Mouse (Mus musculus) lung, postnatal 0 days (tissue): ENCODE measurements around the gene Psd. TPM values are rescaled to one million over a fixed set of nuclear protein-coding genes. Genes with fewer than 3 reads are reported as not detected.

ENCODE experiments used
- ATAC-seq: fragments of 200-750 bp; cut with Nextera tagmentation; 2 replicates; pipeline ENCODE4 v1.8.0; 2017; ENCODE audit warnings: moderate library complexity
- DNase-seq: peaks from one replicate; pipeline ENCODE4 v3.0.0-alpha.2; 2016; ENCODE audit warnings: low spot score
- H3K27ac ChIP-seq: fragments of 300-500 bp; sonication (generic); 2 replicates; pipeline ENCODE4 v1.5.1; 2014; ENCODE audit warnings: antibody characterized with exemption, mild to moderate bottlenecking, low read length, mixed read lengths
- H3K27me3 ChIP-seq: fragments of 300-500 bp; sonication (generic); replicated peaks from 2 replicates; pipeline ENCODE4 v1.6.1; 2014; ENCODE audit warnings: low read length, mixed read lengths; ENCODE audit not compliant: insufficient read depth
- H3K36me3 ChIP-seq: fragments of 300-500 bp; sonication (generic); 2 replicates; pipeline ENCODE4 v1.6.1; 2014; ENCODE audit warnings: low read length, mixed read lengths; ENCODE audit not compliant: insufficient read depth
- H3K4me1 ChIP-seq: fragments of 300-500 bp; sonication (generic); 2 replicates; pipeline ENCODE4 v1.6.1; 2014; ENCODE audit warnings: antibody characterized with exemption, low read depth, low read length, mixed read lengths; ENCODE audit not compliant: insufficient read depth
- H3K4me2 ChIP-seq: fragments of 300-500 bp; sonication (generic); replicated peaks from 2 replicates; pipeline ENCODE4 v1.6.1; 2014; ENCODE audit warnings: low read depth, mild to moderate bottlenecking, low read length, moderate library complexity, mixed read lengths
- H3K4me3 ChIP-seq: fragments of 300-500 bp; sonication (generic); 2 replicates; pipeline ENCODE4 v1.5.1; 2014; ENCODE audit warnings: low read depth, low read length
- H3K9ac ChIP-seq: fragments of 300-500 bp; sonication (generic); replicated peaks from 2 replicates; pipeline ENCODE4 v1.6.1; 2014; ENCODE audit warnings: low read depth, mild to moderate bottlenecking
- H3K9me3 ChIP-seq: fragments of 300-500 bp; sonication (generic); 2 replicates; pipeline ENCODE4 v1.6.1; 2016; ENCODE audit warnings: low read length, mixed read lengths
- CTCF ChIP-seq: IDR thresholded peaks from 2 replicates; pipeline ENCODE4 v1.5.1; 2016; ENCODE audit warnings: antibody characterized with exemption, mild to moderate bottlenecking
- EP300 ChIP-seq: IDR thresholded peaks from 2 replicates; pipeline ENCODE4 v1.6.1; 2016; ENCODE audit warnings: antibody characterized with exemption, mild to moderate bottlenecking, control low read depth
- WGBS: fragments of 180-500 bp; shearing (Covaris S2); extraction: QIAGEN DNeasy Blood & Tissue Kit; methylation state at CpG from one replicate; pipeline ENCODE4 v1.1.7; 2014; 5-methylcytosine and 5-hydroxymethylcytosine counted together
- polyA plus RNA-seq: library from polyadenylated mRNA; unstranded; fragments of >200 nt; fragmentation: Nextera tagmentation; extraction: Ambion mirVana; gene quantifications from 2 replicates; pipeline ENCODE4 v1.2.1, GENCODE M21; 2015

The Psd gene
- polyA plus RNA-seq, 1 experiment from 2014 or later, result 2.7 TPM

DNA sequence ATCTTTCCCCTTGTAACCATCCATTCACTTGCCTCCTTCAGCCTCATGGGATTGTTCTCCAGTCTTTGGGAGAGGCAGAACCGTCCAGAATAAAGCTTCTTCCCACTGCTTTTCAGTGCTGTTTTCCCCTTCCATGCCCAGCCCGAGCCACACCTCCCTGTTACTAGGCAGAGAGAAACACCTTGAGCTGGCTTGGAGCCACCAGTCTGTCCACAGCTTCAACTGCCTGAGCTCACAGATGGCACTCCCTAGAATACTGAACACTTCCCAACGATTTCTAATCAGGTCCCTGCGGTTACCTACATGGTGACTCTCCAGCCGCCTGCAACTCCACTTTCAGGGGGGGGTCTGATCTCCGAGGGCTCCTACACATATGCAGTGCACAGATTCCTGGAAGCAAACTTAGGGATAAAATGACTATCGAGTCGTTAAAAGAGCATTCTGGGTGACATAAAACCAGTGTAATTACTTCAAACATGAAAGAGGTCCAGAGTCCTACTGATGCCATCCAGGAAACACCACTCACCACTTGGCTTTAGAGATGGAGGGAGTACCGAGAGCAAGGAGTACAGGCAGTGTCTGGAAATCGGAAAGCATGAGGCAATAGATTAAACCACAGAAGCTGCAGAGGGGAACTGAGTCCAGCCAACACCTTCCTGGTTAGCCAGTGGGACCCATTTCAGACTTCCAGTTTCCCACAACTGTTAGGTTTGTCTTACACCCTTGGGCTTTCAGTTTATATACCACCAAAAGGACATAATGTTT is 23.4 kb upstream of the Psd start, which contains the start of gene 2310034G01Rik:
TSS of gene 2310034G01Rik (minus strand) at position 135 of the 765 bp plus-strand sequence.
- H3K9ac ChIP-seq, result peak within 1 kb of the TSS; percentile 41
- 50% methylated on average over 10 of the region's 10 CpGs for WGBS
- 0 out of 2 replicates have a peak within 1 kb of the TSS, but pooled peaks have one; percentile 32 for H3K27ac ChIP-seq
- peak; percentile 68 for DNase-seq
- no peaks in the 10 kb centered on the region for H3K9me3 ChIP-seq
- peak within 1 kb of the TSS; percentile 60 for H3K4me3 ChIP-seq
- no peaks in the 10 kb centered on the region for H3K36me3 ChIP-seq
- H3K4me2 ChIP-seq, result peak within 1 kb of the TSS; percentile 93
- TF ChIP-seq CTCF (no peak), EP300 (no peak)
- ATAC-seq, result peak; percentile 44
- no peaks in the 10 kb centered on the region; the same call in 1 of the 2 replicates for H3K4me1 ChIP-seq
- H3K27me3 ChIP-seq, result no peaks in the 10 kb centered on the region

GRCm38 (mm10) chr19:46349550-46349949 is 22.6 kb upstream of the Psd start:
- ATAC-seq (no peak), DNase-seq (no peak)
- H3K4me1 ChIP-seq, result no peaks in the 10 kb centered on the region; the same call in 1 of the 2 replicates
- 23% methylated on average over 6 of the region's 6 CpGs for WGBS
- H3K4me2 ChIP-seq, result peak overlapping the region; percentile 93
- H3K9me3 ChIP-seq, result no peaks in the 10 kb centered on the region
- no peaks in the 10 kb centered on the region for H3K36me3 ChIP-seq
- no peaks in the 10 kb centered on the region for H3K27me3 ChIP-seq
- H3K4me3 ChIP-seq, result peak overlapping the region; percentile 60
- no peak overlapping the region for H3K27ac ChIP-seq
- TF ChIP-seq EP300 (no peak), CTCF (no peak)
- H3K9ac ChIP-seq, result no peak overlapping the region

GRCm38 (mm10) chr19:46348761-46349458 is 22.0 kb upstream of the Psd start:
- Histone ChIP-seq H3K36me3 (no peaks in the 10 kb centered on the region), H3K9me3 (no peaks in the 10 kb centered on the region), H3K4me3 (peak overlapping the region; percentile 60), H3K9ac (peak overlapping the region; percentile 41), H3K4me2 (peak overlapping the region; percentile 93), H3K27ac (peak overlapping the region; percentile 71), H3K4me1 (no peaks in the 10 kb centered on the region; the same call in 1 of the 2 replicates), H3K27me3 (no peaks in the 10 kb centered on the region)
- ATAC-seq (peak; percentile 89), DNase-seq (peak; percentile 81)
- WGBS, result under 1% methylated on average over 44 of the region's 78 CpGs
- no peak for TF ChIP-seq CTCF
- no peak for TF ChIP-seq EP300

DNA sequence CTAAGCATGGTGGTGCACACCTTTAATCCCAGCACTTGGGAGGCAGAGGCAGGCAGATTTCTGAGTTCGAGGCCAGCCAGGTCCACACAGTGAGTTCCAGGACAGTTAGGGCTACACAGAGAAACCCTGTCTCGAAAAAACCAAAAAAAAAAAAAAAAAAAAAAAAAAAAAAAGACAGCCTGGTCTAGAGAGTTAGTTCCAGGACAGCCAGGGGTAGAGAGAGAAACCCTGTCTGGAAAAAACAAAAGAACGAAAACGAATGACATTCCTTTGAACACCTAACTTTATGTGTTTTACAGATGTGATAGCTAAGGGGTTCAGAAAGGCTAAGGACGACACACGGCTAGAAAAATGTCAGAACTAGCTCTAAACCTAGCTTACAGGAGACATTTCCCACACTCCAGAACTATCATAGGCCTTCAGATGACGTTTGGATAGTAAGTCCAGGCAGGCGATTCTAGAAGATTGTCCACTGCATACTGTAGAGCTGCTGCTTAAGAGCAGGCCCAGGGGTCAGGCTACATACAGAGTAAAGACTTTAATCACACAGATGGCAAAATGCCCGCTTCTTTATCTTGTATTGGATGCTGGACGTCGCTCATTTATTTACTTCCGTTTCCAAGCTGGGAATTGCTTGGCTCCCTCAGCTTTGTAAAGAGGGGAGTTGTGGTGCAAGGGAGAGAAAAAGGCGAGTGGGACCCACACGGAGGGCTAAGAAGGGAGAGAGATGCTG is 21.1 kb upstream of the Psd start:
- H3K9ac ChIP-seq, result peak overlapping the region; percentile 41
- H3K9me3 ChIP-seq, result no peaks in the 10 kb centered on the region
- DNase-seq (peak; percentile 49), ATAC-seq (peak; percentile 9; the same call in 1 of the 2 replicates)
- H3K36me3 ChIP-seq, result no peaks in the 10 kb centered on the region
- WGBS, result 26% methylated on average over 14 of the region's 14 CpGs
- no peaks in the 10 kb centered on the region for H3K27me3 ChIP-seq
- TF ChIP-seq CTCF (no peak), EP300 (no peak)
- H3K4me3 ChIP-seq, result peak overlapping the region; percentile 60
- H3K4me1 ChIP-seq, result no peaks in the 10 kb centered on the region; the same call in 1 of the 2 replicates
- H3K27ac ChIP-seq, result peak overlapping the region; percentile 71
- peak overlapping the region; percentile 93 for H3K4me2 ChIP-seq

DNA sequence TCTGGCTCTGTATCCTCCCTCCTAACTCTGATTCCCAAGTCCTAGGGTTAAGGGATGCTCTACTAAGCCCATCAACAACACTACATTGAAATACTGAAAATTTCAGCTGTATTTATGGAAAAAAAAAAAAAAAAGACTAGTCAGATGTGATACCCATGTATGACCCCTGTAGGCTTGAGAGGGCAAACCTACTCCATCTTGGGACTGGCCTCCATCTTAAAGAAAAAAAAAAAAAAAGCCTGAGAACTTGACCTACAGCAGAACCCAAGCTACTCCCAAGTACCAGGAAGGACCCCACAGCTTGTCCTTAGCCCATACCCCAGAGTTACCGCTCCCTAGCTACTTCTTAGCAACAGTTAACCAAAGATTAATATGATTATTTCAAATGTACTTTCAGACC is 20.2 kb upstream of the Psd start:
- Histone ChIP-seq H3K27me3 (no peaks in the 10 kb centered on the region), H3K9ac (no peak overlapping the region), H3K4me3 (no peak overlapping the region), H3K36me3 (no peaks in the 10 kb centered on the region), H3K4me1 (no peaks in the 10 kb centered on the region; the same call in 1 of the 2 replicates), H3K4me2 (no peak overlapping the region), H3K27ac (no peak overlapping the region), H3K9me3 (no peaks in the 10 kb centered on the region)
- WGBS, result 100% methylated on average over 1 of the region's 1 CpGs
- DNase-seq (no peak), ATAC-seq (no peak)
- TF ChIP-seq EP300 (no peak), CTCF (no peak)
